Mouse (Mus musculus) heart, adult 2 months (tissue): Measurements from ENCODE around the gene Fam19a5. TPM values are rescaled to one million over a fixed set of nuclear protein-coding genes. Genes with fewer than 3 reads are reported as not detected.

Source experiments
- DNase-seq, 2 experiments: peaks; one replicate each; pipeline ENCODE4 v3.0.0; 2021
- H3K27ac ChIP-seq: fragments of 200-600 bp; 2 replicates; pipeline ENCODE4 v1.8.1; 2022
- H3K27me3 ChIP-seq: fragments of 200-500 bp; 2 replicates; pipeline ENCODE4 v1.6.1; 2012; ENCODE audit warnings: mild to moderate bottlenecking, low read length, inconsistent platforms, mixed read lengths; ENCODE audit not compliant: control insufficient read depth, insufficient read depth
- H3K36me3 ChIP-seq: fragments of 200-500 bp; 2 replicates; pipeline ENCODE4 v1.6.1; 2012; ENCODE audit warnings: low read length, inconsistent platforms; ENCODE audit not compliant: control insufficient read depth, insufficient read depth
- H3K4me1 ChIP-seq: fragments of 200-500 bp; 2 replicates; pipeline ENCODE4 v1.6.1; 2011; ENCODE audit warnings: low read length; ENCODE audit not compliant: control insufficient read depth, insufficient read depth
- H3K4me3 ChIP-seq: fragments of 200-600 bp; 2 replicates; pipeline ENCODE4 v1.8.1; 2022
- H3K79me2 ChIP-seq: fragments of 200-500 bp; replicated peaks from 2 replicates; pipeline ENCODE4 v1.6.1; 2012; ENCODE audit warnings: mild to moderate bottlenecking, inconsistent platforms, low read length, moderate library complexity, mixed read lengths; ENCODE audit not compliant: control insufficient read depth, insufficient read depth
- H3K9ac ChIP-seq: fragments of 200-500 bp; 2 replicates; pipeline ENCODE4 v1.6.1; 2012; ENCODE audit warnings: low read depth, mild to moderate bottlenecking, control low read depth, inconsistent platforms, low read length, mixed read lengths
- CTCF ChIP-seq: fragments of 200-600 bp; IDR thresholded peaks from 2 replicates; pipeline ENCODE4 v1.8.1; 2022; ENCODE audit warnings: antibody characterized with exemption, mild to moderate bottlenecking, moderate library complexity
- EP300 ChIP-seq: fragments of 200-500 bp; IDR thresholded peaks from 2 replicates; pipeline ENCODE4 v1.6.1; 2011; ENCODE audit warnings: low read depth, low read length, control low read depth; ENCODE audit not compliant: insufficient read depth
- POLR2A ChIP-seq: fragments of 200-500 bp; IDR thresholded peaks from 2 replicates; pipeline ENCODE4 v1.6.1; 2011; ENCODE audit warnings: mild to moderate bottlenecking, low read depth, low read length, control low read depth; ENCODE audit not compliant: insufficient read depth
- WGBS: fragments of 180-500 bp; shearing (Covaris S2); methylation state at CpG from one replicate; pipeline ENCODE4 v1.1.7; 2018; 5-methylcytosine and 5-hydroxymethylcytosine counted together
- intact Hi-C: fragments of 180-260 bp; cut with DNase I; formaldehyde crosslinking; loops from one replicate; pipeline ENCODE4 v1.15.1; 2025
- polyA plus RNA-seq: library from polyadenylated mRNA; depleted of rRNA; stranded (reverse); fragments of >200 nt; gene quantifications from 2 replicates; pipeline ENCODE4 v1.2.3, GENCODE M21; 2012
- total RNA-seq, 2 experiments: library from RNA; stranded (reverse); gene quantifications; 2 replicates each; pipeline ENCODE4 v1.2.3; 2021

Gene Fam19a5
- total and polyA plus RNA-seq, 3 experiments: 3.5 to 5.0 (median 4.2) TPM

- no peak for TF ChIP-seq CTCF
- TF ChIP-seq POLR2A: no peak
- TF ChIP-seq EP300: no peak
- no peaks in the 10 kb centered on the region for H3K4me1 ChIP-seq
- no peaks in the 10 kb centered on the region for H3K36me3 ChIP-seq
- H3K9ac ChIP-seq: no peak overlapping the region
- no peak overlapping the region for H3K4me3 ChIP-seq
- intact Hi-C loops: no loop called here
- no peak for DNase-seq
- no peaks in the 10 kb centered on the region for H3K27me3 ChIP-seq
- 58% methylated on average over 5 of the region's 5 CpGs for WGBS
- no peak overlapping the region for H3K27ac ChIP-seq
- no peaks in the 10 kb centered on the region for H3K79me2 ChIP-seq
Observed at GRCm38 (mm10) chr15:87646313-87647061, 102.4 kb downstream of the Fam19a5 start.

- no peaks in the 10 kb centered on the region for H3K27me3 ChIP-seq
- DNase-seq: no peak
- no peaks in the 10 kb centered on the region for H3K4me1 ChIP-seq
- intact Hi-C loops: no loop called here
- no peak overlapping the region for H3K4me3 ChIP-seq
- H3K36me3 ChIP-seq: no peaks in the 10 kb centered on the region
- H3K27ac ChIP-seq: no peak overlapping the region
- H3K79me2 ChIP-seq: no peaks in the 10 kb centered on the region
- TF ChIP-seq POLR2A (no peak), EP300 (no peak), CTCF (no peak)
- no peak overlapping the region for H3K9ac ChIP-seq
- WGBS: 76% methylated on average over 2 of the region's 2 CpGs
Observed at GRCm38 (mm10) chr15:87649651-87650050, 105.6 kb downstream of the Fam19a5 start.

DNA sequence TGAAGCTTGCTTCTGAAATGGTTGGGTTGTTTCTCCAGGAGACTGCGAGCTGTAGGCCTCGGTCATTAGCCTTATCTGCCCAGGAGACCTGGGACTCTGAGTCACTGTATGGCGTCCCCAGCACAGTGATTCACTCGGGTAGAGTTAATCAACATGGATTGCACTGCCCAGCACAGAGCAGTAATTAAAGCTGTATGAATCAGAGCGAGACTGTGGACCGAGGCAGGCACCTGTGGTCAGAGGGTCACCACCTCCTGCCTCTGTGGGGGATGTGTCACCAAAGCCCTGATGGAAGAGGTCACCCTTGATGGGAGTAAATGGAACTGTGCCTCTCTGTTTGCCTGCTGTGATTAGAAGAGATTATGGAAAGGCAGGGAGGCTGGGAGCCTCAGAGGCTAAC, 110.5 kb downstream of the Fam19a5 start:
- H3K79me2 ChIP-seq: no peaks in the 10 kb centered on the region

GRCm38 (mm10) chr15:87656496-87657155, 112.5 kb downstream of the Fam19a5 start:
- H3K27me3 ChIP-seq: no peaks in the 10 kb centered on the region; the same call in 1 of the 2 replicates
- DNase-seq: no peak
- 73% methylated on average over 20 of the region's 20 CpGs for WGBS
- no peaks in the 10 kb centered on the region for H3K36me3 ChIP-seq
- H3K9ac ChIP-seq: no peak overlapping the region
- no peak overlapping the region for H3K27ac ChIP-seq
- intact Hi-C loops: no loop called here
- no peaks in the 10 kb centered on the region for H3K4me1 ChIP-seq
- H3K4me3 ChIP-seq: no peak overlapping the region
- TF ChIP-seq EP300 (no peak), CTCF (no peak), POLR2A (no peak)
- no peaks in the 10 kb centered on the region for H3K79me2 ChIP-seq

More for the DNA sequence above, 110.5 kb downstream of the Fam19a5 start:
- intact Hi-C loops: no loop called here
- no peak for DNase-seq
- Histone ChIP-seq H3K27me3 (no peaks in the 10 kb centered on the region; the same call in 1 of the 2 replicates), H3K27ac (no peak overlapping the region), H3K36me3 (no peaks in the 10 kb centered on the region), H3K4me1 (no peaks in the 10 kb centered on the region), H3K4me3 (no peak overlapping the region), H3K9ac (no peak overlapping the region)
- TF ChIP-seq CTCF (no peak), EP300 (no peak), POLR2A (no peak)
- WGBS: 63% methylated on average over 6 of the region's 6 CpGs

DNA sequence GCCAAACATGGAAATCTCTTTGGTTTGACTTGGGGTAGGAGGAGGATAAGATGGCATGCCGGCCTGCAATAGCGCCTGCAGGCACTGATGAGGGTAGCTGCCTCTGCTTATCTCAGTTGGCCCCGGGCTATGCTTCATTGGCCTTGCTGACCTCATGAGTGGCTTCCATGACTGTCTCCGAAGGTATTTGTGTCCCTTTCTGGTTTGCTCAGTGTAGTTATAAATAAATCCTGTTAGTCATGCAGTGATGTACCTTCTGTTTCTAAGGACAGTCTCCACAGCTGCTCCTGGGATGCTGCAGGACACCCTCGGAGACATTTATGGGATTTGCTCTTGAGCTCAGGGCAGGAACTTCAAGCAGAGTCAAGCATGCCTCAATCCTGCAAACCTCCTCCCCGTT, 115.6 kb downstream of the Fam19a5 start:
- no peak overlapping the region for H3K27ac ChIP-seq
- TF ChIP-seq POLR2A (no peak), EP300 (no peak), CTCF (no peak)
- no peaks in the 10 kb centered on the region for H3K4me1 ChIP-seq
- no peak overlapping the region for H3K9ac ChIP-seq
- H3K36me3 ChIP-seq: no peaks in the 10 kb centered on the region
- no peaks in the 10 kb centered on the region; the same call in 1 of the 2 replicates for H3K27me3 ChIP-seq
- intact Hi-C loops: no loop called here
- H3K4me3 ChIP-seq: no peak overlapping the region
- 64% methylated on average over 6 of the region's 6 CpGs for WGBS
- no peaks in the 10 kb centered on the region for H3K79me2 ChIP-seq
- DNase-seq: no peak

GRCm38 (mm10) chr15:87661954-87662353, 117.9 kb downstream of the Fam19a5 start:
- no peaks in the 10 kb centered on the region for H3K4me1 ChIP-seq
- H3K27ac ChIP-seq: no peak overlapping the region
- H3K79me2 ChIP-seq: no peaks in the 10 kb centered on the region
- intact Hi-C loops: no loop called here
- no peaks in the 10 kb centered on the region for H3K36me3 ChIP-seq
- no peaks in the 10 kb centered on the region; the same call in 1 of the 2 replicates for H3K27me3 ChIP-seq
- whole genome bisulfite sequencing: 83% methylated on average over 7 of the region's 7 CpGs
- H3K9ac ChIP-seq: no peak overlapping the region
- no peak for TF ChIP-seq POLR2A
- H3K4me3 ChIP-seq: no peak overlapping the region
- no peak for DNase-seq
